Mouse (Mus musculus): ENCODE data around the gene Eda.
"Not testable (repeated sequence)": the region's sequence is repeated elsewhere in the genome, so short reads cannot be mapped to it uniquely, and the experiment has no call there.

Gene Eda

DNA sequence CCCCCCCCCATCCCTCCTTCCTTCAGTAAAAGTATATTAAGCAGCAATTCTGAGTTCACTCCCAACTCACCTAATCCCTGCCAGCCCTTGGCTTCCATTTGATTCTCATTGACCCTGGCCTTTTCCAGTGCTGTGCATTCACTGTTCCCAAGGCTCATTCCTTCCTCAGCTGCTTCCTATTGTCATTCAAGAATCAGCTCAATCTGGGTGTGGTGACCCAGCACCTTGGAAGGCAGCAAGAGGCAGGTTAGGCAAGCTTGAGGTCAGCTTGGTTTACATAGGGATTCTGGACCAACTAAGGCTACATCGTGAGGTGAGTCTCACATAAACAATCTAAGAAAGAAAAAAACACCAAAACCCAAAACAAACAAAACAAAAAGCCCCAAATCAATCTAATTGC lies 433.8 kb downstream of the Eda start:
- in situ Hi-C loops (cut with MseI, MboI) = no loop called here

DNA sequence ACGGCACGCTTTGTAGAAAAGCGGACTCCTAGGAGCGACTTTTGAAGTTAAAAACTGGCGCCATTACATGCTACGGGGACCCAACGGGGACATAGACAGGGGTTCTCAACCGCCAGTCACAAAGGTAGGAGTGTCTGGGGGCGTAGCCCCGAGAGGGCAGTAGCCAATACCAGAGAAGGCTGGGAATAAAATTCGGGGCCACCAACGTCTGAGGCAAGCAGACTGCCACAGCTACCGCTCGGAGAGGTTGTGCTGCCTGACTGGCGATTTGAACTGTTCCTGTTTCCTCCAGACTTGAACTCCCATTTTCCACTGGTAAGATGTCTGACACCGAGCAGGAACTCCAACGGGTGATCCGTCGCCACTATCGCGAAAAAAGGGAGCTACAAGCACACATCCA lies 453.3 kb downstream of the Eda start, which contains the start of gene Otud6a:
Gene Otud6a, plus strand, starts transcription at position 321 of the 400 bp plus-strand sequence.
- in situ Hi-C loops (cut with MseI, MboI) = no loop called here

DNA sequence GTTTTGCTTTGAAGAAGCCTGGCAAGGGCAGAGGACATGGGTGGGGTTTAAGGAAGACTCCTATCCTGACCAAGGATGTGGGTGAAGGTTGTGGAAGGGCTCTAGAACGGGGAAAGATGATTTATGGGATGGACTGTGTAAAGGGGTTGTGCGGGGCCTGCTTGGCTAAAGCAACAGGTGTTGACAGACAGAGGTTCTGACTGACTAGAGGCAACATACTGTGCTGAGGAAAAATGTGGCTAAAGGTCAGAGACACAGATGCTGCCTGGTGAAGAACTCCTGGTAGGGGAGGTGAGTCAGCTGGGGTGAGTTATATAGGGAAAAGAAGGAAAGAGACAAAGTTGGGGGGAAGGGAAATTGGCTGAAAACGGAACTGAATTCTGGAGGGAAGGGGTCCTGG lies 456.9 kb downstream of the Eda start:
- in situ Hi-C loops (cut with MseI, MboI) = no loop called here

DNA sequence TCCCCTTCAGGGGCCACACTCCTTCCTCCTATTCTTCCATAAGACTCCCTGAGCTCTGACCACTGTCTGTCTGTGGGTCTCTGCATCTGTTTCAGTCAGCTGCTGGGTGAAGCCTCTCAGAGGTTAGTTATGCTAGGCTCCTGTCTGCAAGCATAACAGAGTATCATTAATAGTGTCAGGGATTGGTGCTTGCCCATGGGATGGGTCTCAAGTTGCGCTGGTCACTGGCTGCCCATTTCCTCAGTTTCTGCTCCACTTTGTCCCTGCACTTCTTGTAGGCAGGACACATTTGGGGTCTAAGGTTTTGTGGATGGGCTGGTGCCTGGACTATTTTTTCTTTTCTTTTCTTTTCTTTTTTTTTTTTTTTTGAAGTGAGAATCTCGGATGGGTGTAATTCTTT lies 467.2 kb downstream of the Eda start, which contains the start of gene Awat2:
Gene Awat2, minus strand, starts transcription at position 101 of the 400 bp plus-strand sequence.
- in situ Hi-C loops (cut with MseI, MboI) = not testable (repeated sequence)

DNA sequence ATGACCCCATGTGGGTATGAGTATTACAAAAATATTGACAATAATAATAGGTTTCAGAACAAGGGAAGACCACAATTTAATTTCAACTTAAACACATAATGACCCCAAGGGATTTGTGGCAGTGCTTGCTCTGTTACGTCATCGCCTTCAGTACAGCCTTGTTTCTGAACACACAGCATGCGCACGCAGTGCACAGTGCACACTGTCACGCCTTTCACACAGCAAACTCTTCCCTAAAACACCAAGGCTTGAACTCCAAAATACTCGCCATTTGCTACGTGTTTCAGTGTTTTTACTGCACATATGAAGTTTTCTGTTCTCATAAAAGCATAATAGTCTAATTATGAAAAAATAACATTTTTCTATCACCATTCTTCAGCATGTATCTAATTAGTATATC lies 468.1 kb downstream of the Eda start:
- in situ Hi-C loops (cut with MseI, MboI) = no loop called here
